Mouse (Mus musculus) hematopoietic multipotent progenitor cell, adult 10-12 weeks (in vitro differentiated cells): ENCODE measurements around the gene Gm11146. TPM values are rescaled to one million over a fixed set of nuclear protein-coding genes. Genes with fewer than 3 reads are reported as not detected.

ENCODE experiments used
- polyA plus RNA-seq: library from polyadenylated mRNA; stranded (reverse); fragments of >175 nt; gene quantifications from 2 replicates; pipeline ENCODE4 v1.2.3, GENCODE M21; 2012; ENCODE audit warnings: low replicate concordance

Gene Gm11146
- polyA plus RNA-seq: not detected in 2 replicates

GRCm38 (mm10) chr16:77601994-77602393 lies at the start of gene Gm11146:
Gene Gm11146, minus strand, starts transcription at chr16:77602094.

